Mouse (Mus musculus): ENCODE results near the gene Spag17. TPM values are rescaled to one million over a fixed set of nuclear protein-coding genes. Genes with fewer than 3 reads are reported as not detected.

Gene Spag17
- total RNA-seq, 2 experiments from 2014 or later: 0.05 to 0.18 TPM

DNA sequence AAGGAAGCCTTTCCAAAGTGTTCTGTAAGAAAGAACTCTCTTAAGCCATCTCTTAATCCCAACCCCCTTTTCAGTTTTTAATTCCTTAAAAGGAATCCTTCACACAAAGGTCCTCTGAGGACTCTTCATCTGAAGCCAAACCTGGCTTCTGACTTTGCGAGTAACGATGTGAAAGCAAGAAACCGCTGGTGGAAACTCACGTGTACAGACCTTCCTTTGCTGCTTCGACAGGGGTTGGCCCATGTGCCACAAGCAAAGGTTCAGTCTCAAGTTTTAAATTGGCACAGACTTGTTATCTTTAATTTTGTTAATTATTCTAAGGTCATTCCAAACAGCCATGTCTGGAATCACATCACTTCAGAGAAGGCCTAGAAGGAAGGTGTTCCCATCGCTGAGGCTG lies 79.1 kb downstream of the Spag17 start:
- no peak for DNase-seq (ENCODE audit: low spot score in 2 of 2)

DNA sequence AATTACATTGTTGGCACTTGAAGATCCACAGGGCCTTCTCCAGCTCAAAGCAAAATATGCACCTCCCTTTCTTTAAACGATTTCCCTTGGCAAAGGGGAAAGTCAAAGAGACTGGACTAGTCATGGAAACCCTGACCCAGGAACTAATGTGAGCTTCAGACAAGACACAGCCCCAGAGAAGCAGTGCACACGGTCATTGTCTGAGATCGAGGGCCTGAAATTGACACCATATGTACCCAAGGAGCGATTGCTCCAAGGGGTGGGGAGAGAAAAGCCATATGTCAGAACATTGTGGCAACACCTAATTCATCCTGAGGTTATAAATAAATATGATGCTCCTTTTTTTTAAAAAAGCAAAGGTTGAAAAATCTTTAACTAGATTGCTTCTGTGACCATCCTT lies 80.7 kb downstream of the Spag17 start:
- DNase-seq (ENCODE audit: low spot score in 2 of 2): no peak

DNA sequence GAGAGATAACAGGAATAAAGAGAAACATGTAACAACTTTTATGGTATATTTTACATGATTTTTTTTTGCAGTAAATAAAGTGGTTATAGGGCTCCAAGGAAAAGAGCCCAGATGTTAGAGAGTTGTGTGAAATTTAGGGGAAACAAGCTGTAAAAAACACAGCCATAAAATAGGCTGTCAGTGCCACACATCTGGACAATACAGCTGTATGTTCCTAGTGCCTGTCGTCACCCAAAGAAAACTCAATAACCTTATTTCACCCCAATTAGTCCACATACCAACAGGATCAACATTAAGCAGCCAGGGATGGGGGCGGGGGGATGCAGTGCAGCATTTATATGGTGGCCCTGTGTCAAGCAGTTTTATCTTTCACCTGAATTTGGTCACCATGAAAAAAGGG lies 81.1 kb downstream of the Spag17 start:
- no peak for DNase-seq (ENCODE audit: low spot score in 2 of 2)

DNA sequence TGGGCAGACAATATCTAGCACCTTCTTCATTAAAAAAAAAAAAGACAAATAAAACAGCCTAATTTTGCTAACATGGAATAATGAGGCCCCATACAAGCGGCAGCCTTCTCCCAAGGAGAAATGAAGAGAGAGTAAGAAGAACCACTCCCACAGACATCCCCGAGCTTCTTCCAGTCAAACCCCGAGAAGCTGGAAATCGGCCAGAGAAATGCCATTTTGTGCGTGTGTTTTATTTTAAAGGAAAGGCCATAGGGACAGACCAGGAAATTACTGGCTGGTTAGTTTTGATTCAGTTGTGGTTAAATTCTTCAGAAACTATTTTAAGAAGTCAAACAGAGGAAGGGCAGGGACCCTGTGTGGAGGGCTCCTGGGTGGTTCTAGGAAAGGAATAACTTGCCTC lies 85.6 kb downstream of the Spag17 start:
- no peak for DNase-seq (ENCODE audit: low spot score in 2 of 2)

DNA sequence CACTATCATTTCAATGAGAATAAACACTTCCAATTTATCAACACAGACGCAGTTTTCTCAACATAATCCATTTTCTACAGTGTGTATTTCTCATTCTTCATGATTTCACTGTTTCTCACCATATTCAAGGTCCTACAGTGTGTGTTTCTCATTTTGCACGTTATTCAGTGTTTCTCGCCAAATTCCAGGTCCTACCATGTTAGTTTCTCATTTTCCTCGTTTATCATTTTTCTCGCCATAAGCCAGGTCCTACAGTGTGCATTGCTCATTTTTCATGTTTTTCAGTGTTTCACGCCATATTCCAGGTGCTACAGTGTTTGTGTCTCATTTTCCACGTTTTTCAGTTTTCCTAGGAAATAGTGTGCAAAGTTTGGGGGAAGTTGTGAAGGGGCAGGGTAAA lies 95.8 kb downstream of the Spag17 start:
- DNase-seq (ENCODE audit: low spot score in 2 of 2): no peak

DNA sequence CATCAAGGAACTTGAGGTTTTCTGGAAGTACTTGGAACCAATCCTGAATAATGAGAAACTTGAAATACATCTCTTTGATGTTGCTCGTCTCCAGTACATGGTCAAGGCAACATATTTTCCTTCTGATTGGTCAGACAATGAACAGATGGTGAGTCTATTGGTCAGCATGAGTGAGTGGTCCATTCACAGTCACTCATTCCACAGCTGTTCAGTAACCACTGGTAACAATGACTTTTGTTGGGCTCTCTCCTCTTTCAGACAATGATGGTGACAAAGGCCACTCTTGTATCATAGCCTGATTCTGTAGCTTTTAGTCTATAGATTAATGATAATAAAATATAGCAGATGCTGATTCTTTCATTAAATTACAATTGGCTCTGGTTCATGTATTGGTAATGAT lies 119.5 kb downstream of the Spag17 start:
- DNase-seq (ENCODE audit: low spot score in 2 of 2): no peak

DNA sequence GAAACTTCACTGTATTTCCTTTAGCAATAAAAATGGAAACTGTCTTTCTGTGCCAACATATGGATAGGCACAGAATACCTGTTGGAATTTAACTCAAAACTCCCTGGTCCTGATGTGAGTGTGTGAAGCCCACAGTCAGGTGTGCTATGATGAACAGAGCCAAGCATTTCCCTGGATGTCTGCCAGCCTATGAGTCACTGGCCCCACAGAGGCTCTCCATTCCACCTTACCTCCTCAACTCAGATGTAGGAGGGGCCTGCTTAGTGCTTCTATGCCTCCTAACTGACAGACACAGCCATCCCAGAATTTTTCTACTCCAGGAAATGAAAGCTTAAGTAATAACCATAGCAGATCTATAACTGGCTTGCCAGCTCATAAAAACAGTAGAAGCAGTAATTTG lies 124.6 kb downstream of the Spag17 start:
- no peak for DNase-seq (ENCODE audit: low spot score in 2 of 2)

DNA sequence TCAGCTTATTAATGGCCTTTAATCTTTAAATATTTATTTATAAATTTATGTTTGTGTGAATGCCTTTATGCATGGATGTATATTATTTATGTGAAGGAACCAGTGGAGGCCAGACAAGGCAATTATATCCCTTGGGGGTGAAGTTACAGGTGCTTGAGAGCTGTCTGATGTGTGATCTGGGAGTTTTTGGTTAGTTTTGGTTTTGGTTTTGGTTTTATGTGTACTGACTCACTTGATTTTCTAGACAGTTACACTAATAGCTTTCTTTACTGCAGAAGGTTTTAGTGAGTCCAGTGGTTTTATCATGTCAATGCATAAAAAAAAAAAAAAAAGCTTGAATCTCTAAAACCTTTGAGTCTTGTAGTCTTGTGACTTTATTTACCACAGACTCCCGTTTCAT lies 128.9 kb downstream of the Spag17 start:
- DNase-seq (ENCODE audit: low spot score in 2 of 2): no peak

DNA sequence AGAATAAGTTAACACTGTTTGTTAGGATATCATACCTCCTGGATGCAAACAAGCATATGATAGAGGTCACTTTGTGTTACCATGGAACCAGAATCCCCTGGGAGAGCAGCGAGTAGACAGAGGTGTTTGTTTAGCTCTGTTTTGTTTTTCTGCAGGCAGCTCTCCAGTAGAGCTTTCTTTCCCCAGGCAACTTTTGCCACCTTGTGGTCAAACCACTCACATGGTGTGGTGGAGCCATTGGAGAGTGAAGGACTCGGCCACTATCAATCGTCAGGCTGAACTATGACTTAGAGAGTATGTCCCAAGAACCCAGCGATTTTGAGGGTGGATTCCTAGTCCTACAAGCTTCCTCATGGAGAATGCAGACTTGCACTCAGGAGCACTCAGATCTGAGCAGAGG lies 146.1 kb downstream of the Spag17 start:
- DNase-seq (ENCODE audit: low spot score in 2 of 2): no peak

DNA sequence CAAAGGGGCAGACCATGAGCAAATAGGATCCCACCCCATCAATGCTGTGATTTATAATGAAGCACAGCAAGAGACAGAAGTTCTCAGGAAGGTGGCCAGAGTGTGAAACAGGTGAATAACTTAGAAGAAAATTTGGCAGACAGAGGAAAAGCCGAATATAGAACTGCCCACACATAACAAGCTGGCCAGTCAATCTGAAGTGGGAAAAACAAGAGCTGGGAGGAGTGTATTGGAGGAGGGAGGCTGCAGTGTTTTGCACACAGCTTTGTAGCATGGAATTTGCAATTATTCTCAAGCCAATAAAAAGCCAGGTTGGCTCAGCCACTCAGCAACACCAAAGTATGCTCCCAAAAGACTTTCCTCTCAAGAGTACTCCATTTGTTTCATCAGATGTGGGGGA lies 147.8 kb downstream of the Spag17 start:
- DNase-seq (ENCODE audit: low spot score in 2 of 2): no peak

DNA sequence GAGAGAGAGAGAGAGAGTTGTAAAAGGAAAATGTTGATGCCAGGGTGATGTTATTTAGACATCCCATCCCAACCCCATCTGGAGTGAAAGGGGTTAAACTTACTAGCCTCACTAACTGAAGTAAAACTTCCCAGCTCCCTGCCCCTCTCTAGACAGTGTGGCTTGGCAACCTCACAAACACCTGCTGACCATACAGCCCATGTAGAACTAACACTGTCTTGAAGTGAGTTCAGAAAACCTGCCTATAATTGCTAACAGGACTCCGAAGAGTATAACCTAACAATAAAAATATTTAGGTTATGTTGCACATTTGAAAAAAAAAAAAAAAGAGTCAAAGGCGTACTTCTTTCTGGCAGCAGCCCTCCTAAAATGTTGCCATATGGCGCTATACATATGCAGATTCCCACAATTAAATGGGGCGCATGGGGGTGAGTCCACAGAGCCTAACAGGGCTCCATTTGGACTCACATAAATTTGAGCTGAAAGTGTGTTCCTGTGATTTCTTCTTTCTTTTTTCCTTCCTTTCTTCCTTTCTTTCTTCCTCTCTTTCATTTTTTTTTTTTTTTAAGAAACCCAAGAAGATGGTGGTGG lies 149.3 kb downstream of the Spag17 start:
- DNase-seq (ENCODE audit: low spot score in 2 of 2): no peak

DNA sequence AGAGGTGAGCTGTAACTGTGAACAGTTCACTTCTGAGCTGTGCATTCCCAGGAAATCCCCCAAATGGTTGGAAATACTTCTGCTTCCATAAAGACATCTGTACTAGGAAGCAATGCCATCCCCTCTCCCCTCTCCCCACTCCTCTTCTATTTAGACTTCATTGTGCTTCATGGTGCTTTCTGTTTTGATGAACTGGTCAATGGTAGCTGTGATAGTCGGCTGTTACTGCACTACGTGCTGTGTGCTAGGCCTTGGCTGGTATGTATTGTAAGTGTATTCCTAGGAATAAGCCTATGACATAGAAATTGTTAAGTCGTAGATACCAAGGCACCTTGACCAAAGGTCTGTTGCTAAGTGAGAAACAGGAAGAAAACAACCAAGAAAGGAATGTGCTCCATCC lies 149.9 kb downstream of the Spag17 start:
- DNase-seq (ENCODE audit: low spot score in 2 of 2): no peak

DNA sequence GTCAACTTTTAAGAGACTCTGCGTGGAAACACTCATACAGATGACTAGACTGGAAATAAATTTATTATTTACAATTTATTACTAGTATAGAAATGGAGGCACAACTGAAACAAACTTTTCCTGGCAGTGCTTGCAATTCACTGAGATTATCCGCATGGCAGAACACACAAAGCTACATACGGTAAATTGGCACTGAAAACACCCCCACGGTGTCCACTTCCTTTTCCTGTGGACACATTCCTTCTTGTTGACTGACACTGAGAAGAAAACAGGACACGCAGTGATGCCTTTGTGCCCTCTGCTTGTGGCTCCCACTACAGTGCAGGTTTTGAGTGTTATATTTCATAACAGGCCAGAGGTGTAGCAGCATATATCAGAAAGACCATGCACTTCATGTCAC lies 151.6 kb downstream of the Spag17 start:
- no peak for DNase-seq (ENCODE audit: low spot score in 2 of 2)

DNA sequence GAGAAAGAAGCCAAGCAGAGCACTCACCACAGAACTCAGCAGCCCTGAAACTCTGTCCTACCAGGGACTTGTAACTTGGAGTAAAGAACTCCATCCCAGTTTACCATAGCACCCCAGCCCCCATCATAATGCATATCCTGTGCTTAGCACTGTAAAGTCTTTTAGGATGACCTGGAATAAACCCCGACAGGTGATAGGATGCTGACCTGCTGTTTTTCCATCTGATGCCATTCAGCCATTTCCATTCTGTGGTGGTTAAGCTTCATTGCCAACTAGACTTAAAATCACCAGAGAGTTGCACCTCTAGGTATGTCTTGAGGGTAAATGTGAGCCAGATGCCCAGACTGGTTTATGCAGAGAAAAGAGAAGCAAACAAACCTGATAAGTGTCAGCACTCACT lies 189.2 kb downstream of the Spag17 start:
- DNase-seq (ENCODE audit: low spot score in 2 of 2): no peak

DNA sequence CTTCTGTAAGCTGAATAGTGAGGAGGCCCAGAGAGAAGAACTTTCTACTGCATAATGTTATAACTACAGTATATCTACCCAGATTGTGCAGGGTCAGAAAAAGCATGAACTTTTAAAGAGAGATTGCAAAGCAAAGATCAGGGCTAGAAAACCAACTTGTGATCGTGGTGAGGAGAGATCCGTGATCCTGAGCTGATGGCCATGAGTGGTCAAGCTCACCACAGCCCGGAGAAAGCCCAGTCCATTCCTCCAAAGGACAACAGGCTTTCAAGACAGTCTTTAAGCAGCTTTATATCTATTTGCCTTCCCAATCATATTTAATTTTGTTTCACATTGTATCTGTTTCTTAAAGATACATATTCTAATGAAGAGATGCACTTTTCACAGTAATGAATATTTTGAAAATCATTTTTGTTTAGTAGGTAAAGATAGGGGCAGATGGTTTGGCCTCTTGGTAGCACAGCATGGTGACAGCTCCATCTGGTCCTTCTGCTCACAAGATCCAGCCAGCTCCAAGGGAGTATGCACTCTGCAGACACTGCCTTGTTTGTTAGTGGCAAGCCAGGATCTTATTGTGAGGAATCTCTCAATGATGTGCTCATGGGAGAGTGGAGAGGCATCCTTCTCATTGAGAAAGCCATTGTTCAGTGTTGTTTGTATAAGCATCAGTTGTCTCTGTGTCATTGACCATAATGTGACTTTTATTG lies 217.3 kb downstream of the Spag17 start:
- DNase-seq (ENCODE audit: low spot score in 2 of 2): no peak

DNA sequence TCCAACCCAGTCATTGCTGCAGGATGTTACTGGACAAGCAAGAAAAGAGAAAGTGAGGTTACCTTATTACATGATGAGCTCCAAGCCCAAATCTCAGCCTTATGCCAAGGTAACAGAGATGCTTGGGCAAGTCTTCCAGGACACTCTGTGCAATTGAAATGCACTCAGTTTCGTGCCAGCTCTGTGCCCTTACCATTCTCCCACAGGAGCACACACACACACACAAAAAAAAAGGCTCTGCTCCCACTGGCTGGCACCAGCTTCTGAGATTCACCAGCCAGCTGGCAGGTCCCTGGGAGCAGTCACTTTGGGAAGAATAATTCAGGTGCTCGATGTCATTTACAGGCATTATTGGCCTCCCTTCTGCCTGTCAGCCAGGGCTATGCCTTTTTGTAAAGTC lies 221.5 kb downstream of the Spag17 start:
- DNase-seq (ENCODE audit: low spot score in 2 of 2): no peak

DNA sequence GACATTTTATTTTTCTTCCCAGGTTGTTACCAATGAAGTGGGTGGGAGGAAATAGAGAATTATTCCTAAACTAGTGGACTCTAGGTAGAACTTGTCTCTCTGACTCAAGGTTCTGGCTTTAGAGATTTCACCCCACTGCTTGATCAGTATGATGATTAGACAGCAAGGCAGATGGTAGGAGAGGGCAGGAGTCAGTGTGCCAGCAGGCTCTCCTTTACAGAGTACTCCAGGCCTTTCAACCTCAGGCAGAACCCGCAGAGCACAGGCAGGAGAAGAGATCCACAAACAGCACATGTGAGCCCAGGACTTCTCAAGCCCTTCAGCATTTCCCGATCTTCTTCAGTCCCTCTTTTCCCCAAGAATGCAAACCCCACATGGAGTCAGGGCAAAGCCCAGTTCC lies 233.5 kb downstream of the Spag17 start:
- no peak for DNase-seq (ENCODE audit: low spot score in 2 of 2)

DNA sequence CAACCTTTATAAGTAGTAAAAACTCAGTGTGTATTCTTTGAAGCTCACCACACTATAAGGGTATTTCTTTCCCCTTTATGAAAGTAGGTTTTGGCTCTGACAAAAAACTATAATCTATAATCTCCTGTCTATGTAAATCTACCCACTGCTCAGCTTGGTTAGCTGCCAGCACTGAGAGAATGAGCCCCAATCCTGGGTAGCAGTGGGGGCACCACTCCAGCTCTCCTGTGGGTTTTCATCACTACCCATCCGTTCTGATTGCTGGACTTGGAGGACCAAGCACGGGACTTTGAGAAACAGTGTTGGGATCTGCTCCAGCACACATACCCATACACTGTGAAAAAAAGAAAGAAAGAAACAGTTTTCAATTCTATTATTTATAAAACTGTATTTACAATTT lies 236.8 kb downstream of the Spag17 start:
- DNase-seq (ENCODE audit: low spot score in 2 of 2): no peak

DNA sequence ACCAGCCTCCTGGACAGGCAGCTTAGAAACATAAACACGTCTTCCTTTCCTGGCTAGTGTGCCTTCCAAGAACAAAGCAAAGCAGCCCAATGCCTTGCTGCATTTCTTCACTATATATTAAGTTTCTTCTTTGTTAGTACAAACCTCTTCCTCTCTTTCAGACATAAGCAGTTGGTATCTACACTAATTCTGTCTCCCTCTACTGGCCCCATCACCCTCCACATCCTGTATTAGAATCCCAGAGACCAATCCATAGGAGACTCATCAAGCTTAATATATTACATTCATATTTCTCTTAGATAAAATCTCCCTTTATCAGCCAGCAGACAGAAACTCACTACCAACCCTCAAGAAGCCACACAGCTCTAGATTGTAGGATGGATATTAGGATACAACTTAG lies 237.2 kb downstream of the Spag17 start:
- no peak for DNase-seq (ENCODE audit: low spot score in 2 of 2)

DNA sequence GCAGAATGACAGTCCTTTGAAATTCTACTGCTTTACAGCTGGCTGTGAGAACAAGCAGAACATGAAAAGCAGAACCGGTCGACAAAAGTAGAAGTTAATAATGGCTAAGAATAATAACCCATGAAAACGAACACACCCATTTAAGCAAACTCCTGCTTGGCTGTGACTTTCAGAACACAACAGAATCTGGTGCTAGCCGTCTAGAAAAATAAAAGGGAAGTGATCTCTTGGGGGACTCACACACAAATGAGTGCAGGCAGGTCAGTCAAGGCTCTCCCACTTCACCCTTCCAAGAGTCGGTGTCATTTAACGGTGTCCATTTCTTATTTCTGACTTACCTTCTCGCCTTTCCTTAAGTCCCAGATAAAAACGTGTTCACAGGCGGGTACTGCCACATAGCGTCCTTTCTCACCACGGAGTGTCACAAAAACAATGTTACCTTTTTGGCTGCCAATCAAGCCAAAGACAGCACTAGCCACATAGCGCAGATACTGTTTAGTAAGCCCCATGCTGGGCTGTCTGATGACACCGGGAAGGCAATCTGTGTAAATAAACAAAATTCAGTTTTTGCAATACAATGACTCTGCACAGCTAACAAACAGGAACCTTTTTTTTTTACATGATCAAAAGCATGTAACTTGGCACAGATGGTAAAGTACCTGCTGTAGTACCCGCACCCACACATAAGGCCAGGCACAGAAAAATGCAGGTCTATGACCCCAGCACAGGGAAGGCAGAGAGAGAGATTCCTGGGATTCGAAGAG lies 275.7 kb downstream of the Spag17 start:
- DNase-seq (ENCODE audit: low spot score in 2 of 2): no peak

DNA sequence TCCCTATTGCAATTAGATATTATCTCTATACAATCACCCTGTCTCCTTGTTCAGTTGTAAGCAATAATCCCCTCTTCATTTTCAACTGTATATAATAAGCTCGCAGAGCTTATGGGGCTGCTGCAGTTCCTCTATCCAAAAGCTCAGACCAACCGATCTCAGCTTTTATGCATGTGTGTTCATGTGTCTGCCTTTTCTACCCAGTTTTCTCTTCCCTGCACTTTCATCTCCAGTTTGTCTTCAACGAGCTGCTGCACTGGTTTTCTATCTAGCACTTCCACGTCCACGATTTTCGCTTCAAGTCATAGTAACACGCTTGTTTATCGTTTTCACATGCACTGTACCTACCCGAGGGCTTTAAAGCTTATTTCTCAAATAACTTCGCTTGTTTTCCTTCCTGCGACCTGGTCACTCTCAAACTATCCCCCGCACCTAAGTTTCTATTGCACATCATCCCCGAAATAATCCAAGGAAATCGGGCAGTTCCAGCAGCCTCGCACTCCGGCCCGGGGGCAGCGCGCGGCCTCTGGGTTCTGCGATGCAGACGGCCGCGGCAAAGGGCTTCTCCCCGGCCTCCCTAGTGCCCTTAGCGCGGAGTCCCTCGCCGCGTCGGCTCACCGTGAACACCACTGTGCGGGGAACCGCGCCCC lies 276.6 kb downstream of the Spag17 start:
- no peak for DNase-seq (ENCODE audit: low spot score in 2 of 2)
